Mouse (Mus musculus): ENCODE measurements at regions not wholly inside any gene's neighbourhood (a gene's known extent, or its start where the extent isn't known, plus 50 kb on each side); places are given as distances from the start of the nearest gene placed in this dataset.

DNA sequence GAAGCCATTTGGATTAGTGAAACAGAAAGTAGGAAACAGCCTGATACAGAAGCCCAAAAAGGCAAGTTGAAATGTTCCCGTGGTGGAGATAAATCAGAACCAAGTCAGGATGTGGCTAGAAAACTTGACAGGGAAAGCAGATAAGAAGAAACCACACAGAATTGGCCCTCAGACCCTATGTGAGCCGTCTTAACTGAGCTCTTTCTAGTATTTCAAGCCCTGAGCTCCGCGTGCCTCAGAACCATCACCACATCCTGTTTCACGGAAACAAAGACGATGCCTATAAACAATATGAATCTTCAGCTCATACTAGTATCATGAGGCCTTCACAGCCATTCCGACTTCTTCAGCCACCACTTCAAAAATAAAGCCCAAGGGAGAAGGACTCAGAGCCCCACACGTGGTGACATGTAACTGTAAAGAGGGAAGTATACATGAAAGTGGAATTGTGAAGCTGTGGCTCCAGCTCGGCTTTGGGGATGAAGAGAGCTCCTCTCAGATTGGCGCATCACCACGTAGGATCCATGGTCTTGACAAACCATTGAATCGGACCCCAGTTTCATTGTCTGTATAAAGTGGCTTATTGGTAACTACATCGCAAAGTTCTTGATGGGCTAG, 104.2 kb upstream of the 2610301B20Rik start:
- peak; percentile 65 for DNase-seq (ENCODE audit: low read depth, low spot score)

DNA sequence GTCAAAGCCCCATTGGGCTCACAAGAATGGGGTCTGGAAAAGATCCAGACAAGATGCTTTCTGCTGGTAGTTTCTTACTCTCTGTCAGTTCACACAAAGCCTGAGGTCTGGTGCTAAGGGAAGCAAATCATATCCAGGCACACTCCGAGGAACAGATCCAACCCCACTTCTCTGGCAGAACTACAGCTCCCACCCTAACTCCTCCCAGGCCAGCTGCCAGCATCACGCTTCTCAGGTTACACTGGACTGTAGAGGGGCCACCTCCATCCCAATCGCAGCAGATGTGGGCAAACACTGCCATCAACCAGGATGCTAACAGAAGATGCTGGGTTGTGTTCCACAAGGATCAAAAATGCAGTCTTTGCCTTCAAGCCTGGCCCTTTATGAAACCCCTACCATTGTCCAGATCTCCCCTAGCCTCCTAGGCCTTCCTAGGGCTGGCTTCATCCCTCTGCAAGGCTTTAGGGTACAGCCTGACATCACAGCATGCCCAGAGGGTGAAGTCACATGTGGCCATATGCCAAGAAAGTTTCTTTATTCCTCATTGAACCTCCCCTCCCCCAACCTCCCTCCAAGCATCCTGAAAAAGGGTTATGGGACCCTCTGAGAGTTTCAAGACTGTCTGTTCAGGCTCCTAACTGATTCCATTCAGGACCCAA, 99.6 kb upstream of the 2610301B20Rik start:
- no peak for DNase-seq (ENCODE audit: low read depth, low spot score)

DNA sequence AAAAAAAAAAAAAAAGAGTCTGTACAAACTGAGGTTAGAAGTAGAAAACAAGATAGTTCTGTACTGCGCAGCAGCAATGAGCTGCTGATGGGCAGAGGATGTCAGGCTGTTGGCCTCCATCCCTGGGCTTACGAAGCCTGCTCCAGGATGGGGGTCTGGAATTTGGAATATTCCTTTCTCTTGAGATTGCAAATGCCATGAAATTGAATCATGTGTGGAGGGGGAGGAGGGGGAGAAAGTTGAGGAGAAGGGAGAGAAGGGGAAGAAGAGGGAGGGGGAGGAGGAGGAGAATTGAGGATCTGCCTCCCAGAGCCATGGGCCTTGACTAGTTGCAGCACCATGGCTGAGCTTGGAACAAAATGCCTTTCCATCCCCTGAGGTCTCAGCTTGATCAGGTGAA, 87.6 kb upstream of the 2610301B20Rik start:
- DNase-seq (ENCODE audit: low read depth, low spot score): no peak

- no peak for DNase-seq (ENCODE audit: low read depth, low spot score)
Measured at GRCm38 (mm10) chr4:10788306-10788705, 86.0 kb upstream of the 2610301B20Rik start.

GRCm38 (mm10) chr4:10789141-10789540, 85.2 kb upstream of the 2610301B20Rik start:
- no peak for DNase-seq (ENCODE audit: low read depth, low spot score)

DNA sequence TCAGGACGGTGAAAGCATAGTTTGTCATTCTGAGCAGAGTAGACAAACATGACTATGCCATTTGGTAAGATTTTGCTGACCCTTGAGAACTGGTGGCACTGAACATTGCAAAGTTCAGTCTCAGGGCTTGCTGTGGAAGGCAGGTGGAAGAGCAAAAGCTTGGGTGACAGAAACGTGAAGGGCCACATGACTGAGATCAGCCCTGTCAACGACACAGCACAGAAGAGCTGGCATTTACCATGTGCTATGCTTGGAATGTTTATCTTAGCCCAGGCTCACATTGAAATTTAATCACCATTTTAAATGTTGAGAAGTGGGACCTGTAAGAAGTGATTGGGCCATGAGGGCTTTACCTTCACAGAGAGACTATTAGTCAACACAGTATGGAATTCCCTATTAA, 81.7 kb upstream of the 2610301B20Rik start:
- no peak for DNase-seq (ENCODE audit: low read depth, low spot score)

- DNase-seq (ENCODE audit: low read depth, low spot score): no peak
Measured at GRCm38 (mm10) chr4:10794471-10794870, 79.8 kb upstream of the 2610301B20Rik start.

DNA sequence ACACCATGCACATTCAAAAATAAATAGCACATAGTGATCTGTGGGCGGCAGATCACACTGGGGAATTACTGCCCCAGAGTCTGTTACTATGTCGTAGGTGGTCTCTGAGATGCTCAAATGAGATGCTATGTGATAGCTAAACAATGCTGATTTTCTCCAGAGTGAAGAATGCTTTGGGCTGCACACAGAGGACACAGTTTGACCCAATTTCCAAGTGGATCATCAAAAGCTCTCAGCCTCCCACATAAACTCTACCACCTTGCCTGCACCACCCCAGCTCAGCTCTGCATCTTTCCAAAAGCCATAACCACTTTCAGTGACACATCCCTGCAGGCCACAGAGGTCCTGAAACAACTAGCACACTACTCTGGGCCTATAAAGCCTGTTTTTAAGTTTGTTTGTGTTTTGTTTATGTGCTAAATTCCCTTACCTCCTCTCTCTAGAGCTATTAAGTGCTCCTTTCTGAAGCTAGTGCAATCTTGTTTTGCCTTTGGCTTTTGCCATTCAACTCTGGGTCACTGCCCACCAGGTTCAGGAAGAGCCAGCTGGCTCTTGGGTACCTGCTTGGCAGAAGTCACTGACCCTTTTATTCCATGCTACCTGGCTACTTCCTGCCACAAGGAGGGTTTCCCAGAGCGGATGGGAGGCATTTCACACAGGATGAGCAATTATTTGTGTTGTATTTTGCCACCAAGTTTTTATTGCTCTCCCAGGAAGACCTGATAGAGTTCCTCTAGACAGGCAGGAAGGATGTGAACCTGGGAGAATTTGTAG, 73.3 kb upstream of the 2610301B20Rik start:
- DNase-seq (ENCODE audit: low read depth, low spot score): no peak

DNA sequence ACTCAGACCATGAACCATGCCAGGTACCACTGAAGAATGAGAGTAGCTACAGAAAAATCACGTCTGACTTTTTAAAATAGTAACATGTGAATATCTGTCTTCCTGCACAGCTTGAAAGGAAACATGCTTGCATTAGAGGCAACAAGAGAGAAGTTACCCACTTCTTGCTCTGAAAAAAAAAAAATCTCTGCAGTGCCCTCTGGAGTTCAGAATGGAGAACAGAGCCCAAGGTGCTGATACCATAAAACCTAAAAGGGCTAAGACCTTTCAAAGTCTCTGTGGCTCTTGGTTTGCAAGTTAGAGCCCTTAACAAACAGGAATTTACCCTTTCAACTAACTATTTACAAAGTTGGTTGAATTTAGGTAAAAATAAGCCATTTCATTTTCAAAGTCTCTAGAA, 69.6 kb upstream of the 2610301B20Rik start:
- peak; percentile 4 for DNase-seq (ENCODE audit: low read depth, low spot score)

GRCm38 (mm10) chr4:10807260-10807659, 67.0 kb upstream of the 2610301B20Rik start:
- no peak for DNase-seq (ENCODE audit: low read depth, low spot score)

- no peak for DNase-seq (ENCODE audit: low read depth, low spot score)
Measured at GRCm38 (mm10) chr4:10812931-10813330, 61.4 kb upstream of the 2610301B20Rik start.

All from CD4-positive, CD25-positive, alpha-beta regulatory T cell, adult 2 months (primary cell).